Mouse (Mus musculus) small intestine, adult 2 months (tissue): Measurements from ENCODE around the gene Nod1. TPM values are rescaled to one million over a fixed set of nuclear protein-coding genes. Genes with fewer than 3 reads are reported as not detected.
A peak's percentile ranks its signal among the peaks of the same experiment; 100 is the strongest.

Experiments
- H3K27ac ChIP-seq: fragments of 200-500 bp; 2 replicates; pipeline ENCODE4 v1.5.1; 2012; ENCODE audit warnings: low read depth, low read length, control low read depth, inconsistent platforms; ENCODE audit not compliant: insufficient read depth
- H3K27me3 ChIP-seq: fragments of 200-500 bp; 2 replicates; pipeline ENCODE4 v1.6.1; 2012; ENCODE audit warnings: mild to moderate bottlenecking, moderate library complexity, low read length, inconsistent platforms; ENCODE audit not compliant: control insufficient read depth, insufficient read depth
- H3K36me3 ChIP-seq: fragments of 200-500 bp; 2 replicates; pipeline ENCODE4 v1.6.1; 2012; ENCODE audit warnings: mild to moderate bottlenecking, low read length, control low read depth, inconsistent platforms; ENCODE audit not compliant: control insufficient read depth, insufficient read depth
- H3K4me1 ChIP-seq: fragments of 200-500 bp; 2 replicates; pipeline ENCODE4 v1.6.1; 2012; ENCODE audit warnings: low read length, inconsistent platforms, mixed read lengths; ENCODE audit not compliant: control insufficient read depth, insufficient read depth, insufficient read length
- H3K4me3 ChIP-seq: fragments of 200-500 bp; 2 replicates; pipeline ENCODE4 v1.5.1; 2012; ENCODE audit warnings: low read depth, mild to moderate bottlenecking, control low read depth, inconsistent platforms, low read length, moderate library complexity
- CTCF ChIP-seq: fragments of 200-500 bp; IDR thresholded peaks from 2 replicates; pipeline ENCODE4 v1.5.1; 2012; ENCODE audit warnings: low read depth, mild to moderate bottlenecking, control low read depth, inconsistent platforms, low read length, moderate library complexity, mixed read lengths; ENCODE audit not compliant: insufficient replicate concordance, insufficient read length; ENCODE audit errors: extremely low read depth
- POLR2A ChIP-seq: fragments of 200-500 bp; IDR thresholded peaks from 2 replicates; pipeline ENCODE4 v1.6.1; 2012; ENCODE audit warnings: low read depth, mild to moderate bottlenecking, control low read depth, inconsistent platforms, low read length, moderate library complexity
- WGBS: fragments of 180-500 bp; shearing (Covaris S2); methylation state at CpG from one replicate; pipeline ENCODE4 v1.1.7; 2018; 5-methylcytosine and 5-hydroxymethylcytosine counted together
- polyA plus RNA-seq: library from polyadenylated mRNA; depleted of rRNA; stranded (reverse); fragments of >200 nt; gene quantifications from 2 replicates; pipeline ENCODE4 v1.2.3, GENCODE M21; 2012

The Nod1 gene
- polyA plus RNA-seq, 1 experiment = 11.2 TPM

GRCm38 (mm10) chr6:54931641-54932040, 40.8 kb downstream of the Nod1 start:
- H3K27ac ChIP-seq = no peak overlapping the region
- no peak overlapping the region for H3K4me3 ChIP-seq
- H3K4me1 ChIP-seq = no peaks in the 10 kb centered on the region
- WGBS = 90% methylated on average over 4 of the region's 4 CpGs
- H3K27me3 ChIP-seq = no peaks in the 10 kb centered on the region
- H3K36me3 ChIP-seq = peaks cover 13% of the 10 kb centered on the region
- no peak for TF ChIP-seq POLR2A
- no peak for TF ChIP-seq CTCF

- TF ChIP-seq CTCF (no peak), POLR2A (no peak)
- Histone ChIP-seq H3K4me3 (no peak overlapping the region), H3K27ac (no peak overlapping the region), H3K36me3 (peaks cover 11% of the 10 kb centered on the region), H3K4me1 (no peaks in the 10 kb centered on the region), H3K27me3 (no peaks in the 10 kb centered on the region)
- WGBS = 68% methylated on average over 6 of the region's 6 CpGs
These were observed 44.5 kb downstream of the Nod1 start for GRCm38 (mm10) chr6:54927946-54928345.

- 68% methylated on average over 2 of the region's 2 CpGs for whole genome bisulfite sequencing
- Histone ChIP-seq H3K4me3 (no peak overlapping the region), H3K27ac (no peak overlapping the region), H3K27me3 (no peaks in the 10 kb centered on the region), H3K36me3 (peaks cover 11% of the 10 kb centered on the region), H3K4me1 (no peaks in the 10 kb centered on the region)
- no peak for TF ChIP-seq POLR2A
- TF ChIP-seq CTCF = no peak
These were observed 45.5 kb downstream of the Nod1 start for GRCm38 (mm10) chr6:54926899-54927298.

- H3K27ac ChIP-seq = peak overlapping the region; percentile 26; the same call in 1 of the 2 replicates
- whole genome bisulfite sequencing = 74% methylated on average over 7 of the region's 7 CpGs
These were observed 46.5 kb downstream of the Nod1 start for GRCm38 (mm10) chr6:54925736-54926440.

GRCm38 (mm10) chr6:54924538-54924937, 47.9 kb downstream of the Nod1 start:
- 96% methylated on average over 16 of the region's 16 CpGs for WGBS
- TF ChIP-seq CTCF = no peak
- no peak for TF ChIP-seq POLR2A
- no peaks in the 10 kb centered on the region for H3K27me3 ChIP-seq
- H3K4me3 ChIP-seq = no peak overlapping the region
- H3K27ac ChIP-seq = no peak overlapping the region
- peaks cover 10% of the 10 kb centered on the region for H3K36me3 ChIP-seq
- H3K4me1 ChIP-seq = no peaks in the 10 kb centered on the region

More at GRCm38 (mm10) chr6:54925736-54926440, 46.5 kb downstream of the Nod1 start:
- Histone ChIP-seq H3K36me3 (peaks cover 11% of the 10 kb centered on the region), H3K4me1 (no peaks in the 10 kb centered on the region), H3K27me3 (no peaks in the 10 kb centered on the region), H3K4me3 (no peak overlapping the region)
- TF ChIP-seq POLR2A (no peak), CTCF (no peak)

GRCm38 (mm10) chr6:54918521-54918920, 53.9 kb downstream of the Nod1 start:
- no peak for TF ChIP-seq POLR2A
- no peak for TF ChIP-seq CTCF
- 87% methylated on average over 5 of the region's 5 CpGs for WGBS
- Histone ChIP-seq H3K4me3 (no peak overlapping the region), H3K27me3 (no peaks in the 10 kb centered on the region), H3K4me1 (no peaks in the 10 kb centered on the region), H3K36me3 (no peaks in the 10 kb centered on the region), H3K27ac (no peak overlapping the region)

- TF ChIP-seq POLR2A = no peak
- TF ChIP-seq CTCF = peak; percentile 59; the same call in 1 of the 2 replicates
- H3K36me3 ChIP-seq = no peaks in the 10 kb centered on the region
- 31% methylated on average over 4 of the region's 4 CpGs for WGBS
- H3K4me3 ChIP-seq = no peak overlapping the region
- no peak overlapping the region for H3K27ac ChIP-seq
- no peaks in the 10 kb centered on the region for H3K4me1 ChIP-seq
- no peaks in the 10 kb centered on the region for H3K27me3 ChIP-seq
These were observed 54.9 kb downstream of the Nod1 start for GRCm38 (mm10) chr6:54917523-54917922.
